Mouse (Mus musculus): ENCODE measurements around the gene Med24.

GRCm38 (mm10) chr11:98736176-98736575 lies 6.9 kb upstream of the Med24 start:
- TF ChIP-seq CTCF (IDR thresholded peaks at IDR 0.05; ENCODE audit: insufficient read depth, low read length), result no peak
- TF ChIP-seq POLR2A (IDR thresholded peaks at IDR 0.05; ENCODE audit: borderline replicate concordance, extremely low read depth, low read depth, low read length), result no peak
